ENCODE assay signal across 23 mouse cellular contexts in genomic region chr4:111529996-111530395, GRCm38 (mm10).
DNase-seq lines count a peak whose midpoint lies in the region; ATAC-seq lines count a peak whose summit lies in the region.
"Had no signal": no experiment of that assay in that cellular context is flagged by ENCODE, and none has a peak within 500 bp of the region (broad histone marks: within the 10 kb centered on the region; RNA-seq: fewer than 3 reads in every experiment).

No protein-coding gene starts in this region.

- no peaks in the 10 kb centered on the region for H3K9me3 ChIP-seq in embryonic facial prominence, embryonic 14.5 days (ENCODE audit: control insufficient read depth, low read length)
- no peaks in the 10 kb centered on the region for H3K9me3 ChIP-seq in embryonic facial prominence, embryonic 10.5 days
- no peaks in the 10 kb centered on the region for H3K9me3 ChIP-seq in heart, embryonic 10.5 days
- no peaks in the 10 kb centered on the region for H3K9me3 ChIP-seq in liver, embryonic 13.5 days (replicated peaks)
- no peaks in the 10 kb centered on the region for H3K9me3 ChIP-seq in limb, embryonic 10.5 days (replicated peaks)
- H3K9me3 ChIP-seq: embryonic facial prominence, embryonic 13.5 days; forebrain, embryonic 12.5 days; forebrain, embryonic 15.5 days; hindbrain, embryonic 15.5 days; intestine, embryonic 15.5 days had no signal

- ATAC-seq in embryonic facial prominence, embryonic 14.5 days (ENCODE audit: low read depth) = 0 out of 2 replicates have a peak, but pooled peaks have one; percentile 22
- no peak; the same call in 1 of the 2 replicates for ATAC-seq in liver, embryonic 13.5 days (ENCODE audit: low read depth)
- ATAC-seq: forebrain, embryonic 15.5 days; Patski had no signal

- no peak overlapping the region for H3K4me3 ChIP-seq in embryonic facial prominence, embryonic 14.5 days (ENCODE audit: low read depth, low read length)
- H3K4me3 ChIP-seq in embryonic facial prominence, embryonic 10.5 days = no peak overlapping the region
- H3K4me3 ChIP-seq in heart, embryonic 10.5 days = no peak overlapping the region
- no peak overlapping the region for H3K4me3 ChIP-seq in liver, embryonic 13.5 days (replicated peaks)
- no peak overlapping the region for H3K4me3 ChIP-seq in limb, embryonic 10.5 days
- H3K4me3 ChIP-seq: embryonic facial prominence, embryonic 13.5 days; forebrain, embryonic 12.5 days; forebrain, embryonic 15.5 days; heart, adult 2 months; hindbrain, embryonic 15.5 days; intestine, embryonic 15.5 days had no signal

- H3K4me1 ChIP-seq in embryonic facial prominence, embryonic 14.5 days (ENCODE audit: control insufficient read depth, insufficient read depth, low read length) = no peaks in the 10 kb centered on the region
- no peaks in the 10 kb centered on the region for H3K4me1 ChIP-seq in embryonic facial prominence, embryonic 10.5 days
- peaks cover 12% of the 10 kb centered on the region; the same call in 1 of the 2 replicates for H3K4me1 ChIP-seq in heart, embryonic 10.5 days
- H3K4me1 ChIP-seq in liver, embryonic 13.5 days (replicated peaks) = peaks cover 37% of the 10 kb centered on the region
- H3K4me1 ChIP-seq in limb, embryonic 10.5 days = no peaks in the 10 kb centered on the region
- H3K4me1 ChIP-seq: forebrain, embryonic 12.5 days; forebrain, embryonic 15.5 days; hindbrain, embryonic 15.5 days; intestine, embryonic 15.5 days had no signal

- intact Hi-C loops in heart, postnatal 36 days (cut with DNase I) = no loop called here

- no peak overlapping the region for H3K9ac ChIP-seq in embryonic facial prominence, embryonic 14.5 days (ENCODE audit: low read depth, low read length)
- H3K9ac ChIP-seq in liver, embryonic 13.5 days = no peak overlapping the region
- H3K9ac ChIP-seq: embryonic facial prominence, embryonic 13.5 days; forebrain, embryonic 12.5 days; forebrain, embryonic 15.5 days; hindbrain, embryonic 15.5 days; intestine, embryonic 15.5 days had no signal

- WGBS in embryonic facial prominence, embryonic 14.5 days = 81% methylated on average over 4 of the region's 4 CpGs
- WGBS in embryonic facial prominence, embryonic 10.5 days = 82% methylated on average over 4 of the region's 4 CpGs
- 79% methylated on average over 4 of the region's 4 CpGs for WGBS in heart, embryonic 10.5 days
- 54% methylated on average over 4 of the region's 4 CpGs for WGBS in liver, embryonic 13.5 days (ENCODE audit: insufficient replicate concordance)
- 87% methylated on average over 4 of the region's 4 CpGs for WGBS in limb, embryonic 10.5 days

- no peak overlapping the region for H3K27ac ChIP-seq in embryonic facial prominence, embryonic 14.5 days (replicated peaks; ENCODE audit: low read depth, low read length)
- no peak overlapping the region for H3K27ac ChIP-seq in embryonic facial prominence, embryonic 10.5 days (replicated peaks)
- no peak overlapping the region for H3K27ac ChIP-seq in heart, embryonic 10.5 days
- peak overlapping the region; percentile 76 for H3K27ac ChIP-seq in liver, embryonic 13.5 days
- H3K27ac ChIP-seq in limb, embryonic 10.5 days = no peak overlapping the region
- H3K27ac ChIP-seq: embryonic facial prominence, embryonic 13.5 days; forebrain, embryonic 12.5 days; forebrain, embryonic 15.5 days; heart, adult 2 months; hindbrain, embryonic 15.5 days; intestine, embryonic 15.5 days had no signal

- no peaks in the 10 kb centered on the region for H3K36me3 ChIP-seq in embryonic facial prominence, embryonic 14.5 days (ENCODE audit: control insufficient read depth, insufficient read depth, low read length)
- no peaks in the 10 kb centered on the region for H3K36me3 ChIP-seq in embryonic facial prominence, embryonic 10.5 days (replicated peaks)
- no peaks in the 10 kb centered on the region for H3K36me3 ChIP-seq in heart, embryonic 10.5 days
- H3K36me3 ChIP-seq in liver, embryonic 13.5 days = no peaks in the 10 kb centered on the region
- H3K36me3 ChIP-seq in limb, embryonic 10.5 days = no peaks in the 10 kb centered on the region
- H3K36me3 ChIP-seq: embryonic facial prominence, embryonic 13.5 days; forebrain, embryonic 12.5 days; forebrain, embryonic 15.5 days; hindbrain, embryonic 15.5 days; intestine, embryonic 15.5 days had no signal

- no peaks in the 10 kb centered on the region for H3K27me3 ChIP-seq in embryonic facial prominence, embryonic 14.5 days (replicated peaks; ENCODE audit: control insufficient read depth, insufficient read depth, low read length)
- no peaks in the 10 kb centered on the region for H3K27me3 ChIP-seq in embryonic facial prominence, embryonic 10.5 days (replicated peaks; ENCODE audit: low read depth, poor library complexity, severe bottlenecking)
- no peaks in the 10 kb centered on the region for H3K27me3 ChIP-seq in heart, embryonic 10.5 days (ENCODE audit: insufficient read depth, poor library complexity, severe bottlenecking)
- H3K27me3 ChIP-seq in liver, embryonic 13.5 days = no peaks in the 10 kb centered on the region
- H3K27me3 ChIP-seq in limb, embryonic 10.5 days (ENCODE audit: low read depth, poor library complexity, severe bottlenecking) = no peaks in the 10 kb centered on the region
- H3K27me3 ChIP-seq: embryonic facial prominence, embryonic 13.5 days; forebrain, embryonic 12.5 days; forebrain, embryonic 15.5 days; hindbrain, embryonic 15.5 days; intestine, embryonic 15.5 days; Patski had no signal

- no peak for DNase-seq in embryonic facial prominence, embryonic 14.5 days (ENCODE audit: low spot score)
- no peak for DNase-seq in embryonic facial prominence, embryonic 10.5 days (ENCODE audit: low spot score)
- peak; percentile 64 for DNase-seq in heart, embryonic 10.5 days (ENCODE audit: low spot score)
- no peak for DNase-seq in heart, postnatal 36 days
- DNase-seq in liver, embryonic 13.5 days = no peak
- DNase-seq in liver = no peak
- peak; percentile 11 for DNase-seq in limb, embryonic 10.5 days (ENCODE audit: low spot score)
- no peak for DNase-seq in Muller cell, postnatal 12 days (ENCODE audit: inconsistent ontology term)
- DNase-seq: adrenal gland, postnatal 10 days; adrenal gland, postnatal 36 days; cerebellum, adult 2 months; cerebellum, adult 9-11 months; cerebellum, postnatal 25 days; gastrocnemius, postnatal 25 days; heart, adult 2 months; heart, postnatal 4 days had no signal

- H3K4me2 ChIP-seq in embryonic facial prominence, embryonic 14.5 days (ENCODE audit: low read depth, low read length) = no peak overlapping the region
- peak overlapping the region; percentile 51 for H3K4me2 ChIP-seq in liver, embryonic 13.5 days
- H3K4me2 ChIP-seq: embryonic facial prominence, embryonic 13.5 days; forebrain, embryonic 12.5 days; forebrain, embryonic 15.5 days; heart, embryonic 11.5 days; hindbrain, embryonic 15.5 days; intestine, embryonic 15.5 days had no signal

Comparison
In these comparisons a context has a peak if more than half of its experiments do, and no peak if none do; other contexts are left out.
1. DNase-seq: peak in heart, embryonic 10.5 days (single experiment) and limb, embryonic 10.5 days (single experiment); none in embryonic facial prominence, embryonic 14.5 days (single experiment), embryonic facial prominence, embryonic 10.5 days (single experiment), heart, postnatal 36 days (0 of 2), liver, embryonic 13.5 days (single experiment), liver (single experiment) and Muller cell, postnatal 12 days (single experiment).